Mouse (Mus musculus): Measurements from ENCODE around the gene Itpripl1. TPM values are rescaled to one million over a fixed set of nuclear protein-coding genes. Genes with fewer than 3 reads are reported as not detected.
"Not testable (repeated sequence)": the region's sequence is repeated elsewhere in the genome, so short reads cannot be mapped to it uniquely, and the experiment has no call there.

The Itpripl1 gene
- total and polyA plus RNA-seq, 3 experiments, result 10.8 to 44.4 (median 27.1) TPM

- Histone ChIP-seq H3K4me3 (ENCODE audit: low read depth, low read length) (no peak overlapping the region; the same call in 1 of the 2 replicates), H3K27me3 (ENCODE audit: insufficient read depth, low read length) (no peaks in the 10 kb centered on the region), H3K4me1 (ENCODE audit: insufficient read depth, low read depth, low read length) (peaks cover 78% of the 10 kb centered on the region), H3K9me3 (replicated peaks) (peaks cover 3% of the 10 kb centered on the region), H3K36me3 (replicated peaks) (peaks cover 51% of the 10 kb centered on the region)
- ATAC-seq (ENCODE audit: extremely low read depth, insufficient number of reproducible peaks, low FRiP score, poor library complexity, severe bottlenecking), result no peak
- no peak for DNase-seq (ENCODE audit: low spot score)
- TF ChIP-seq GATA1 (IDR thresholded peaks at IDR 0.05; ENCODE audit: borderline replicate concordance, low read length), result no peak
- TF ChIP-seq TAL1 (conservative IDR thresholded peaks at IDR 0.05; ENCODE audit: low read depth, low read length), result no peak
- TF ChIP-seq CTCF (IDR thresholded peaks at IDR 0.05; ENCODE audit: low read depth, low read length), result no peak
- TF ChIP-seq GATA2 (IDR thresholded peaks at IDR 0.05; ENCODE audit: borderline replicate concordance, low read depth, low read length), result no peak
- TF ChIP-seq POLR2AphosphoS5 (IDR thresholded peaks at IDR 0.05; ENCODE audit: insufficient replicate concordance, low read depth, low read length), result no peak
Measured at GRCm38 (mm10) chr2:127137838-127138420, 5.3 kb downstream of the Itpripl1 start.

DNA sequence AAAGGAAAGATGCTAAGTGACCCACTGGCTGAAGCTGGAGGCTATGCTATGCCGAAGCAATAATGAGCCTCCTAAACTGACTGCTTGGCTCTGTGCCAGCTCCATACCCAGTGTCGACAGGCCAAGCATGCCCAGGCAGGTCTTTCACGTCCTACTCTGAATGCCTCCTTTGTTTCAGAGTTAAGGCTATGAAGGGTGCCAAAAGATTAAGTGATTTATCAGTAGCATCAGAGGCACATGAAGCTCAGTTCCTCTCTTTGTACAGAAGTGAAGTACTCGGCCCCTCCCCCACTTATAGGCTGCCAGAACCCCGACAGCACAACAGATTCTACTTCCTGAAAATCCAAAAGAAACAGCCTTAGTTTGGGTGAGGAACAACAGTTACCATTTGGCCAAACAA, 6.3 kb downstream of the Itpripl1 start:
- H3K36me3 ChIP-seq (replicated peaks), result peaks cover 45% of the 10 kb centered on the region
- no peak for TF ChIP-seq GATA1 (IDR thresholded peaks at IDR 0.05; ENCODE audit: borderline replicate concordance, low read length)
- no peak for TF ChIP-seq POLR2AphosphoS5 (IDR thresholded peaks at IDR 0.05; ENCODE audit: insufficient replicate concordance, low read depth, low read length)
- peaks cover 3% of the 10 kb centered on the region for H3K9me3 ChIP-seq (replicated peaks)
- H3K4me1 ChIP-seq (ENCODE audit: insufficient read depth, low read depth, low read length), result peaks cover 78% of the 10 kb centered on the region
- DNase-seq (ENCODE audit: low spot score) (no peak), ATAC-seq (ENCODE audit: extremely low read depth, insufficient number of reproducible peaks, low FRiP score, poor library complexity, severe bottlenecking) (peak; percentile 54)
- peak overlapping the region; percentile 5; the same call in 1 of the 2 replicates for H3K4me3 ChIP-seq (ENCODE audit: low read depth, low read length)
- no peaks in the 10 kb centered on the region for H3K27me3 ChIP-seq (ENCODE audit: insufficient read depth, low read length)

DNA sequence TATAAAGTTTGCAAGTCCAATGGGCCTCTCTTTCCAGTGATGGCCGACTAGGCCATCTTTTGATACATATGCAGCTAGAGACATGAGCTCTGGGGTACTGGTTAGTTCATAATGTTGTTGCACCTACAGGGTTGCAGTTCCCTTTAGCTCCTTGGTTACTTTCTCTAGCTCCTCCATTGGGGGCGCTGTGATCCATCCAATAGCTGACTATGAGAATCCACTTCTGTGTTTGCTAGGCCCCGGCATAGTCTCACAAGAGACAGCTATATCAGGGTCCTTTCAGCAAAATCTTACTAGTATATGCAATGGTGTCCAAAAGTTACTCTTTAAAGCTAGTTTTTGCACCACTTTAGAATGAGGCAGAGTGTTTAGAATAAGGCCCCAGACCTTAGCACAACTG, 8.0 kb downstream of the Itpripl1 start:
- H3K36me3 ChIP-seq (replicated peaks), result peaks cover 44% of the 10 kb centered on the region
- peaks cover 76% of the 10 kb centered on the region for H3K4me1 ChIP-seq (ENCODE audit: insufficient read depth, low read depth, low read length)
- not testable (repeated sequence) for ATAC-seq (ENCODE audit: extremely low read depth, insufficient number of reproducible peaks, low FRiP score, poor library complexity, severe bottlenecking); H3K4me3 ChIP-seq (ENCODE audit: low read depth, low read length); DNase-seq (ENCODE audit: low spot score); H3K27me3 ChIP-seq (ENCODE audit: insufficient read depth, low read length); H3K9me3 ChIP-seq (replicated peaks)

DNA sequence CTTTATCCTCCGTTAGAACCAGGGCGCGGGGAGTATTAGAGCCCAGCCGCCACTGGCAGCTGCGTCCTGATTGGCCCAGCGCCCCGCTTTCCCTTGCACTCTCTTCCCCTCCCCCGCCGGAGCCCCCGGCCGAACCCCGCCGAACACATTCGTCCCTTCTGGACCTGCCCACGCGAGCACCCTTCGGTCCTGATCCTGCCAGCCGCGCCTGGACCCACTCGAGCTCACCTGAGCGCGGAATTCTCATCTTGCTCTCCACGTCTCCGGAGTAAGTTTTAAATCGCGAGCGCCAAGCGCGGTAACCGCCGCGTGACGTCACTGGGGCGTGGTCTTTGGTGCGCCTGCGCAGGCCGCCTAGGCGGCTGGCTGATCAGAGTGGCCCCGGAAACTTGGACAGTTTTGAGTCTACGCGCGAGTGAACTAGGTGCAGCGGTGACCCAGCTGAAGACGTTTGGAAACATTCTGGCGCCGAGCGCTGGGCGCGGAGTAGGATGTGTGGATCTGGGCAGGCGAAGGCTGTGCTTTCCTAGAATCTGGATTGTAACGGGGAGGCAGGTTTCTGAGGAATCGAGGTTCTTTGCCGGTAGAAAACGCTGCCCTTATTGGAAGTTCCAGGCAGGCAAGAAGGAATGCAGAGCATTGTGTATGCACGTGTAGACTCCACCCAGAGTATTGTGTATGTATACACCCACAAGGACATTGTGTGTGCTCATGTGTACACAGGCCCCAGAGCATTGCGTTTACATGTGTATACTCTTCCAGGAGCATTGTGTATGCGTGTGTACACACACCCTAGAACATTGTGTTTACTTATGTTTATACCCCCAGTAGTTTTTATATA, 9.4 kb downstream of the Itpripl1 start, which contains the start of gene Ncaph:
TSS of gene Ncaph (minus strand) at position 334 of the 841 bp plus-strand sequence.
- DNase-seq (ENCODE audit: low spot score) (peak; percentile 79), ATAC-seq (ENCODE audit: extremely low read depth, insufficient number of reproducible peaks, low FRiP score, poor library complexity, severe bottlenecking) (peak; percentile 61)
- Histone ChIP-seq H3K36me3 (replicated peaks) (peaks cover 45% of the 10 kb centered on the region), H3K4me1 (ENCODE audit: insufficient read depth, low read depth, low read length) (peaks cover 79% of the 10 kb centered on the region), H3K9me3 (replicated peaks) (no peaks in the 10 kb centered on the region), H3K27me3 (ENCODE audit: insufficient read depth, low read length) (no peaks in the 10 kb centered on the region), H3K4me3 (ENCODE audit: low read depth, low read length) (peak within 1 kb of the TSS; percentile 86)
- no peak for TF ChIP-seq GATA2 (IDR thresholded peaks at IDR 0.05; ENCODE audit: borderline replicate concordance, low read depth, low read length)
- no peak for TF ChIP-seq CTCF (IDR thresholded peaks at IDR 0.05; ENCODE audit: low read depth, low read length)
- TF ChIP-seq POLR2AphosphoS5 (IDR thresholded peaks at IDR 0.05; ENCODE audit: insufficient replicate concordance, low read depth, low read length), result peak; percentile 89; the same call in 1 of the 2 replicates

DNA sequence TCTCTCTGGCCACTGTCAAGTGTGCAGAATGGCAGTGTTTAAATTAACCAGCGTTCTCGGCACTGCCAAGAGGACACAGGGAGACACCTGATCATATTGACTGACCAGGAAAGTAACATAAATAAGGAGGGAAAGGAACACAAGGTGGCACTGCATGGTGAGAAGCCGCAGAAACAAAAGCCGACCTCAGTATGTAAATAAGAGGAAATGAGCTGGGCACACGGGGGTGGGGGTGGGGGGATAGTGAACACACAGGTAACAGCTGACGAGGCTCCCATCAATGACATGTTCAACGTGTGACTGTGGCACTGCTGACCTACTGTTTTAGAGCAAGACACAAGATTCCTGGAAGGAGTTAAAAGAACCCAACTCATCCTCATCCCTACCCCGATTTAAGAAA, 11.9 kb downstream of the Itpripl1 start:
- no peak for TF ChIP-seq TAL1 (conservative IDR thresholded peaks at IDR 0.05; ENCODE audit: low read depth, low read length)
- no peak for TF ChIP-seq GATA2 (IDR thresholded peaks at IDR 0.05; ENCODE audit: borderline replicate concordance, low read depth, low read length)
- TF ChIP-seq POLR2AphosphoS5 (IDR thresholded peaks at IDR 0.05; ENCODE audit: insufficient replicate concordance, low read depth, low read length), result no peak
- no peak for TF ChIP-seq CTCF (IDR thresholded peaks at IDR 0.05; ENCODE audit: low read depth, low read length)
- TF ChIP-seq GATA1 (IDR thresholded peaks at IDR 0.05; ENCODE audit: borderline replicate concordance, low read length), result no peak
- ATAC-seq (ENCODE audit: extremely low read depth, insufficient number of reproducible peaks, low FRiP score, poor library complexity, severe bottlenecking), result no peak
- Histone ChIP-seq H3K9me3 (replicated peaks) (no peaks in the 10 kb centered on the region), H3K4me1 (ENCODE audit: insufficient read depth, low read depth, low read length) (peaks cover 62% of the 10 kb centered on the region), H3K4me3 (ENCODE audit: low read depth, low read length) (no peak overlapping the region; the same call in 1 of the 2 replicates), H3K36me3 (replicated peaks) (peaks cover 57% of the 10 kb centered on the region), H3K27me3 (ENCODE audit: insufficient read depth, low read length) (no peaks in the 10 kb centered on the region)
- no peak for DNase-seq (ENCODE audit: low spot score)

- DNase-seq (ENCODE audit: low spot score), result no peak
- Histone ChIP-seq H3K9me3 (replicated peaks) (no peaks in the 10 kb centered on the region), H3K4me1 (ENCODE audit: insufficient read depth, low read depth, low read length) (peaks cover 48% of the 10 kb centered on the region), H3K4me3 (ENCODE audit: low read depth, low read length) (no peak overlapping the region), H3K27me3 (ENCODE audit: insufficient read depth, low read length) (no peaks in the 10 kb centered on the region), H3K36me3 (replicated peaks) (peaks cover 80% of the 10 kb centered on the region)
- TF ChIP-seq GATA2 (IDR thresholded peaks at IDR 0.05; ENCODE audit: borderline replicate concordance, low read depth, low read length) (no peak), GATA1 (IDR thresholded peaks at IDR 0.05; ENCODE audit: borderline replicate concordance, low read length) (no peak), CTCF (IDR thresholded peaks at IDR 0.05; ENCODE audit: low read depth, low read length) (no peak), POLR2AphosphoS5 (IDR thresholded peaks at IDR 0.05; ENCODE audit: insufficient replicate concordance, low read depth, low read length) (no peak), TAL1 (conservative IDR thresholded peaks at IDR 0.05; ENCODE audit: low read depth, low read length) (no peak)
- ATAC-seq (ENCODE audit: extremely low read depth, insufficient number of reproducible peaks, low FRiP score, poor library complexity, severe bottlenecking), result no peak
Measured at GRCm38 (mm10) chr2:127128926-127129325, 14.3 kb downstream of the Itpripl1 start.
